Mouse (Mus musculus): ENCODE data around the gene Pik3cb.

Gene Pik3cb

GRCm38 (mm10) chr9:99146855-99147735 is 6.7 kb upstream of the Pik3cb start:
- no peak for DNase-seq (ENCODE audit: low spot score)

GRCm38 (mm10) chr9:99145756-99146155 is 5.3 kb upstream of the Pik3cb start:
- DNase-seq (ENCODE audit: low spot score) = peak; percentile 57

- DNase-seq (ENCODE audit: low spot score) = no peak
Measured at GRCm38 (mm10) chr9:99144416-99144989, 4.1 kb upstream of the Pik3cb start.

GRCm38 (mm10) chr9:99141618-99142017 is 1.2 kb upstream of the Pik3cb start:
- no peak for DNase-seq (ENCODE audit: low spot score)

- no peak for DNase-seq (ENCODE audit: low spot score)
Measured at GRCm38 (mm10) chr9:99141171-99141570, 750 bp upstream of the Pik3cb start.

- no peak for DNase-seq (ENCODE audit: low spot score)
Measured at GRCm38 (mm10) chr9:99139194-99140023, 1.0 kb downstream of the Pik3cb start.

GRCm38 (mm10) chr9:99137301-99137700 is 3.1 kb downstream of the Pik3cb start:
- no peak for DNase-seq (ENCODE audit: low spot score)

GRCm38 (mm10) chr9:99131951-99132470 is 8.4 kb downstream of the Pik3cb start:
- DNase-seq (ENCODE audit: low spot score) = peak; percentile 62

GRCm38 (mm10) chr9:99131119-99131518 is 9.3 kb downstream of the Pik3cb start:
- DNase-seq (ENCODE audit: low spot score) = no peak

GRCm38 (mm10) chr9:99127578-99127977 is 12.8 kb downstream of the Pik3cb start:
- no peak for DNase-seq (ENCODE audit: low spot score)

- no peak for DNase-seq (ENCODE audit: low spot score)
Measured at GRCm38 (mm10) chr9:99122749-99123148, 17.7 kb downstream of the Pik3cb start.

- DNase-seq (ENCODE audit: low spot score) = no peak
Measured at GRCm38 (mm10) chr9:99112409-99112808, 28.0 kb downstream of the Pik3cb start.

- peak; percentile 18 for DNase-seq (ENCODE audit: low spot score)
Measured at GRCm38 (mm10) chr9:99111085-99111484, 29.3 kb downstream of the Pik3cb start.

GRCm38 (mm10) chr9:99110213-99110612 is 30.2 kb downstream of the Pik3cb start:
- no peak for DNase-seq (ENCODE audit: low spot score)

- DNase-seq (ENCODE audit: low spot score) = peak; percentile 29
Measured at GRCm38 (mm10) chr9:99109585-99109984, 30.8 kb downstream of the Pik3cb start.

- DNase-seq (ENCODE audit: low spot score) = peak; percentile 10
Measured at GRCm38 (mm10) chr9:99104449-99104848, 36.0 kb downstream of the Pik3cb start.

- DNase-seq (ENCODE audit: low spot score) = peak; percentile 42
Measured at GRCm38 (mm10) chr9:99103865-99104264, 36.6 kb downstream of the Pik3cb start.

GRCm38 (mm10) chr9:99098482-99099129 is 41.8 kb downstream of the Pik3cb start:
- peak; percentile 44 for DNase-seq (ENCODE audit: low spot score)

GRCm38 (mm10) chr9:99097668-99098067 is 42.8 kb downstream of the Pik3cb start:
- no peak for DNase-seq (ENCODE audit: low spot score)

- DNase-seq (ENCODE audit: low spot score) = no peak
Measured at GRCm38 (mm10) chr9:99095192-99095591, 45.2 kb downstream of the Pik3cb start.

- DNase-seq (ENCODE audit: low spot score) = no peak
Measured at GRCm38 (mm10) chr9:99090546-99090945, 49.9 kb downstream of the Pik3cb start.

- DNase-seq (ENCODE audit: low spot score) = no peak
Measured at GRCm38 (mm10) chr9:99089904-99090303, 50.5 kb downstream of the Pik3cb start.

All from lung, postnatal 25 days (tissue).